Mouse (Mus musculus) embryonic stem cell, embryonic (primary cell): Measurements from ENCODE around the gene Fbln7.

Experiments used
- CTCF ChIA-PET, 4 experiments: fragments of 300-600 bp in 2 of 4; fragments of 350-600 bp in 2 of 4; sonication (Branson Sonifier 250); formaldehyde crosslinking; loops; one replicate each; lab custom pipeline; 2022; ENCODE audit warnings: inconsistent platforms in 2 of 4; lab: Charles Lee
- POLR2A ChIA-PET, 4 experiments: fragments of 300-600 bp in 2 of 4; fragments of 350-600 bp in 2 of 4; sonication (Branson Sonifier 250); formaldehyde crosslinking; loops; one replicate each; lab custom pipeline; 2022; ENCODE audit warnings: antibody characterized with exemption in 4 of 4, inconsistent platforms in 1 of 4; lab: Charles Lee

Gene Fbln7

DNA sequence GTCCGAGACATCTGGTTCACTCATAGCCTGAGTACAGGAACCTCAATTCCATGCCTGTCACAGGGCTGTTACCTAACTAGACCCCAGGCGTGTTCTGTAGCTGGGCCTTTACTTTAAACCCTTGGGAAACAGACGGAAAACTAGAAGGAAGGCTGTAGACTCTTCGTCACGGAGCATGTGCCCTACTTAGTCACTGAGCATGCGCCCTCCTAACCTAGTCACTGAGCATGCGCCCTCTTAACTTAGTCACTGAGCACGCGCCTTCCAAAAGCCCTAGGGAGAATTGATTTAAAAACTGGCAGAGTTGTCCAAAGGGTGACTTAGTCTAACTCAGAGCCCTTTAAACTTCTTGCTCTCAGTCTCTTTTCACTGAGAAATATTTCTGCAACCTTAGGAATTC, at the start of gene Fbln7:
Gene Fbln7 (plus strand): TSS at position 346 of the 400 bp plus-strand sequence.
- ChIA-PET CTCF (interaction anchor here in 1 of 4 experiments (0.5 kb wide), 1 partner anchor 1433 kb away, joined by 3 read pairs; no protein-coding TSS in a partner anchor), POLR2A (interaction anchor here in 1 of 4 experiments (0.6 to 1.9 kb wide), 2 partner anchors 11 to 146 kb away, joined by 3 to 8 read pairs; no protein-coding TSS in a partner anchor)

GRCm38 (mm10) chr2:128816311-128816710, 46.5 kb upstream of the Fbln7 start:
- POLR2A ChIA-PET, result interaction anchor here in 2 of 4 experiments (0.6 to 6.7 kb wide), 7 partner anchors 8 to 118 kb away, joined by 3 to 122 read pairs (median 6); partner anchors contain the start of gene Mertk (in 2 of the 2)

GRCm38 (mm10) chr2:128816916-128817315, 45.9 kb upstream of the Fbln7 start:
- ChIA-PET CTCF (interaction anchor here in 3 of 4 experiments (0.7 to 4.6 kb wide), 18 partner anchors 9 to 405 kb away, joined by 3 to 81 read pairs (median 4); partner anchors contain the start of gene Mertk (in 3 of the 3)), POLR2A (interaction anchor here (0.6 to 6.7 kb wide), 22 partner anchors 8 to 429 kb away, joined by 3 to 122 read pairs (median 6); partner anchors contain the start of genes Mertk (in 3 of the 4), Slc20a1 (in 2 of the 4) and Anapc1 (in 1 of the 4))

More at GRCm38 (mm10) chr2:128816311-128816710, 46.5 kb upstream of the Fbln7 start:
- CTCF ChIA-PET, result interaction anchor here in 3 of 4 experiments (0.5 to 4.6 kb wide), 12 partner anchors 57 to 473 kb away, joined by 3 to 81 read pairs (median 4); partner anchors contain the start of gene Mertk (in 2 of the 3)

DNA sequence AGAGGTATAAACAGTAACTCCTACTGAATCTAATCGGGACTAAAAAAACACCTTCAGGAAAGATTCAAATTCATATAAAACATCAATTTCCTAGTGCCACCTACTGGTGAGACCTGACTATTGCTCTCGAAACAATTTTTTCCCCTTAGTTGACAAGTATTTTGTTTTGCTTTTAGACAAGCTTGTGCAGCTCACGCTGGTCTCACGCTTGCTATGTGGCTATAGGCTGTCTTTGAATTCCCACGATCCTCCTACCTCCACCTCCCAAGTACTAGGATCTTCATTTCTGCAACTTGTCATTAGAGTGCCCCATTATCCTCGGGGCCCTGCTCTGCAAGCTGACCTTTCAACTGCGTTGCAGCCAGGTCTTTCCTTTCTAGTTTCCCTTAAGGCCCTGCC, 45.4 kb upstream of the Fbln7 start:
- CTCF ChIA-PET, result interaction anchor here (0.5 to 4.6 kb wide), 29 partner anchors 9 to 1162 kb away, joined by 3 to 81 read pairs (median 4); partner anchors contain the start of gene Mertk (in 3 of the 4)
- POLR2A ChIA-PET, result interaction anchor here (0.6 to 6.7 kb wide), 57 partner anchors 9 to 1547 kb away, joined by 3 to 122 read pairs (median 4); partner anchors contain the start of genes Mertk (in 3 of the 4), Slc20a1 (in 2 of the 4), Anapc1 (in 1 of the 4) and Bub1 (in 1 of the 4)

DNA sequence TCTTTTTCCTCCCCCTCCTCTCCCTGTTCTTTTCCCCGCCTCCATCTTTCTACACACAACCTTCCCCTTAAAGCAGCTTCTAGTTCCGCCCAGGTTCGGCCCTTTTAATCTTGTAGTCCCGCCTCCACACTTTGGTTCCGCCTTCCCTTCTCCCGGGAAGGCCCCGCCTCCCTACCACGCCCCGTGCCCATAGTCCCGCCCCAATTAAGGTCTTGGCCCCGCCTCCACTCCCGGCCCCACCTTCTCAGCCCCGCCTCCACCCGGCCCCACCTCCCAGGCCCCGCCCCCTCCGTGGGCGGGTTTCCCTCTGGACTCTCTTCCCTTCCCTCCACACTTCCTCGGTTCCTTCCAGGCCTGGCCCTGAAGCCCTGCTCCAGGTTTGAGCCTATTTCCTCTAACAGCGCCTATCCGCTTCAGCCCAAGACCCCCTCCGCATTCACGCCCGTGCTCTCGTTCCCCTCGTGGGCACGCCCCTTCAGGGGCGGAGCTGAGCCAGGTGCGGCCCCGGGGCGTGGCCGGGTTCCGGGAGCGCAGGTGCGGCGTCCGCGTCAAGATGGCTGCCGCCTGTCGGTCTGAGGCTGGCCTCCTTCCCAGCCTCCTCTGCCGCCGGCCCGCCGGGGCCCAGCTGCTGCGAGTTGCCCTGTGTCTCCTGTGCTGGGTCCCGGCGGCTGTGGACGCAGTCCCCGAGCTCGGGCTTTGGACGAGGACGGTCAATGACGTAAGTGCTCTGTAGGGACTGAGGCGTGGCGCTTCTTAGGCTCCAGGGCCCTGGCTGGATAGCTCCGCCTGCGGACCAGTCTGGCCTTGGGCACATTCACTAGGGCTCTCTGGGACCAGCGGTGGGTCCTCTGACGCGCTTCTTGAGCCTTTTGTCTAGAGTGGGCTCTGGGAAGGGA, 44.7 kb upstream of the Fbln7 start, which contains the start of gene Tmem87b:
Gene Tmem87b (plus strand): TSS at position 333 of the 896 bp plus-strand sequence.
- POLR2A ChIA-PET, result interaction anchor here (0.5 to 6.7 kb wide), 75 partner anchors 8 to 1548 kb away, joined by 3 to 122 read pairs (median 4); partner anchors contain the start of genes Mertk (in 3 of the 4), Anapc1 (in 2 of the 4), Polr1b (in 2 of the 4) and Slc20a1 (in 2 of the 4)
- CTCF ChIA-PET, result interaction anchor here (0.5 to 4.6 kb wide), 32 partner anchors 9 to 1163 kb away, joined by 3 to 81 read pairs (median 4); partner anchors contain the start of genes Mertk (in 3 of the 4) and Mtln (in 1 of the 4)

- ChIA-PET POLR2A (interaction anchor here (0.6 to 6.7 kb wide), 37 partner anchors 10 to 1030 kb away, joined by 3 to 122 read pairs (median 5); partner anchors contain the start of genes Mertk (in 3 of the 4), Anapc1 (in 1 of the 4), Chchd5 (in 1 of the 4) and Nphp1 (in 1 of the 4)), CTCF (interaction anchor here in 2 of 4 experiments (0.6 to 4.6 kb wide), 4 partner anchors 8 to 259 kb away, joined by 3 to 81 read pairs (median 6); partner anchors contain the start of gene Mertk (in 1 of the 2))
These were observed 43.7 kb upstream of the Fbln7 start for GRCm38 (mm10) chr2:128818956-128819643.

DNA sequence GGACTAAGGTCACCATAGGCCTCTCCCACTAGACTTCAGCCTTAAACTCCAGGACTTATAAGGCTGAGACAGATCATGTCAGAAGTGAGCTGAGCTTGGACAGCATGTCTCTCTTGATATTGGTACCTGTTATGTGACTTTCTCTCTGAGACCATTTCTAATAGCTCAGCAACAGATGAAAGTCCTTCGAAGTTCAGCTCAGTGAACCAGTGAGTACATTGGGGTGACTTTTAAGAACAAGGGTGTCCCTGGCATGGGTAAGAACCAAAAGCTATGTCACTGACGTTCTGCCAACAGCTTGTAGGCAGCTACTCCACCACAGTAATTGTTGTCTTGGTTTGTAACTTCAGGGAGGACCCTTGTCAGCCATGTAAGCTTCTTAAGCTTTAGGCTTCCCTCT, 42.1 kb upstream of the Fbln7 start:
- ChIA-PET CTCF (interaction anchor here in 2 of 4 experiments (0.7 to 1.2 kb wide), 3 partner anchors 122 to 275 kb away, joined by 3 to 10 read pairs (median 4); partner anchors contain the start of gene Mertk (in 1 of the 2)), POLR2A (interaction anchor here (0.5 to 2.5 kb wide), 22 partner anchors 8 to 1843 kb away, joined by 3 to 14 read pairs (median 3); partner anchors contain the start of genes Mertk (in 2 of the 4) and Chchd5 (in 1 of the 4))

DNA sequence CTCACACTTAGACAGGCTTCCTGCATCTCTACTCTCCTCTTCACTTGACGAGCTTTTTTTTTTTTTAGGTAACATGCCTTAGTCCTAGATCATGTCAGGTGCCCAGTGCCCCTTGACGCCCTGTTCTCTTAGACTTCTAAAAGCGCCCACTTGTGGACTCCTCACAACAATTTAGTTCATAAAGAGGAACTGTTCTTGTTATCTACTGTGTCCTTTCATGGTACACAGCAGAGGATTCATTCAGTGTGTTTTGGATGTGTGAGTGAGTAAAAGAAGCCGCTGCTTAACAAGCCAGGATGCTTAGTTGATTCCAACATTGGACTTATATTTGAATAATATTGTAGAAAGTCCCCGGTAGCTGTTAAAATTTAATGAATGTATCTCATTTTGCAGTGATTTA, 38.9 kb upstream of the Fbln7 start:
- POLR2A ChIA-PET, result interaction anchor here (0.6 to 1.9 kb wide), 8 partner anchors 8 to 126 kb away, joined by 3 to 7 read pairs (median 3); no protein-coding TSS in a partner anchor
- CTCF ChIA-PET, result interaction anchor here in 2 of 4 experiments (1.0 to 1.4 kb wide), 2 partner anchors 126 kb away, joined by 4 to 6 read pairs; no protein-coding TSS in a partner anchor

DNA sequence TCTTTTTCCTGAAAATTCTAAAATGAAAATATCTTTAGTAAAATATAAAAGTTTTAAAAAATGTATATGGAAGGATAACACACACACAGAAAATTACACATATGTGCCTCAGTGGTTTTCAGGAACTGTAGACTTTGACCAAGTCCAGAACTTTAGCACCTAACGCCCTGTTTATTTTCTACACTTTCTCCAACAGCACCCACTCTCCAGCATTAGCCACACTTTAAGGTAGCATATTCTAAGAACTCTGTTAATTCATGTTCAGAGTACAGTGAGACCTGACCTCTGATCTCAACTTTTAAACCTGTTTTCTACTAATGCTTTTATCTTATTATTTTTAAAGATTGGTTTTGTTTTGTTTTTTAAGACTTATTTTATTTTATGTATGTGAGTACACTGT, 35.0 kb upstream of the Fbln7 start:
- CTCF ChIA-PET, result interaction anchor here in 1 of 4 experiments (0.7 kb wide), 1 partner anchor 290 kb away, joined by 6 read pairs; no protein-coding TSS in a partner anchor
- POLR2A ChIA-PET, result interaction anchor here in 1 of 4 experiments (0.7 to 1.9 kb wide), 2 partner anchors 8 to 151 kb away, joined by 3 to 10 read pairs; no protein-coding TSS in a partner anchor

GRCm38 (mm10) chr2:128832611-128833010, 30.2 kb upstream of the Fbln7 start:
- ChIA-PET CTCF (no interaction called here), POLR2A (interaction anchor here in 2 of 4 experiments (0.8 to 3.6 kb wide), 5 partner anchors 9 to 15 kb away, joined by 3 to 18 read pairs (median 4); partner anchors contain the start of gene Tmem87b (in 1 of the 2))

- ChIA-PET CTCF (no interaction called here), POLR2A (interaction anchor here in 2 of 4 experiments (0.6 to 3.6 kb wide), 4 partner anchors 9 to 25 kb away, joined by 3 to 18 read pairs (median 4); partner anchors contain the start of gene Tmem87b (in 1 of the 2))
These were observed 29.7 kb upstream of the Fbln7 start for GRCm38 (mm10) chr2:128833035-128833434.

- ChIA-PET CTCF (no interaction called here), POLR2A (interaction anchor here in 1 of 4 experiments (0.6 to 3.6 kb wide), 3 partner anchors 14 to 26 kb away, joined by 4 to 18 read pairs (median 5); partner anchors contain the start of gene Tmem87b)
These were observed 29.3 kb upstream of the Fbln7 start for GRCm38 (mm10) chr2:128833435-128833834.

- CTCF ChIA-PET, result interaction anchor here in 1 of 4 experiments (0.6 kb wide), 1 partner anchor 43 kb away, joined by 3 read pairs; no protein-coding TSS in a partner anchor
- POLR2A ChIA-PET, result interaction anchor here in 1 of 4 experiments (1.3 kb wide), 1 partner anchor 9 kb away, joined by 3 read pairs; no protein-coding TSS in a partner anchor
These were observed 25.2 kb upstream of the Fbln7 start for GRCm38 (mm10) chr2:128837531-128837930.

DNA sequence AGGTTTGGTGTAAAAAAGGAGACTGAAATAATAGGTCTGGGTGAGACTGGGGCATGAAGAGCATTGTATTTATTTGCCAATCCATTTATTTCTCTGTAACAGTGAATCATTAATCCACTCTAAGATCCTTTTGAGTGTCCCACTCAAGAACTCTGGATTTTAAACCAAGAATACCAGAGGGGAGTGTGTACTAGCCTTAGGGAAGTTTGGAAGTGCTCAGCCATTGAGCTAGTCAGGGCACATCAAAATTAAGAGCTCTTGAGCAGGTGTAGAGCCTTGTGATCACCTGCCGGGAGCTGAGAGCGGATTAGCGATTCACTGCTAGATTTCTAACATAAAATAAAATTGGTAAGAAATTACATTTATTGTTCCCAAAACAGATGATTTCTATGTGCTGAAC, 24.2 kb upstream of the Fbln7 start:
- POLR2A ChIA-PET, result interaction anchor here in 2 of 4 experiments (1.3 to 1.9 kb wide), 2 partner anchors 18 to 21 kb away, joined by 3 to 6 read pairs; partner anchors contain the start of gene Tmem87b (in 1 of the 2)
- CTCF ChIA-PET, result no interaction called here

GRCm38 (mm10) chr2:128839501-128839900, 23.3 kb upstream of the Fbln7 start:
- ChIA-PET POLR2A (interaction anchor here in 2 of 4 experiments (1.0 to 1.9 kb wide), 2 partner anchors 15 to 21 kb away, joined by 3 to 6 read pairs; partner anchors contain the start of gene Tmem87b (in 1 of the 2)), CTCF (interaction anchor here in 2 of 4 experiments (0.6 kb wide), 2 partner anchors 22 to 503 kb away, joined by 3 read pairs; partner anchors contain the start of gene Tmem87b (in 1 of the 2))

DNA sequence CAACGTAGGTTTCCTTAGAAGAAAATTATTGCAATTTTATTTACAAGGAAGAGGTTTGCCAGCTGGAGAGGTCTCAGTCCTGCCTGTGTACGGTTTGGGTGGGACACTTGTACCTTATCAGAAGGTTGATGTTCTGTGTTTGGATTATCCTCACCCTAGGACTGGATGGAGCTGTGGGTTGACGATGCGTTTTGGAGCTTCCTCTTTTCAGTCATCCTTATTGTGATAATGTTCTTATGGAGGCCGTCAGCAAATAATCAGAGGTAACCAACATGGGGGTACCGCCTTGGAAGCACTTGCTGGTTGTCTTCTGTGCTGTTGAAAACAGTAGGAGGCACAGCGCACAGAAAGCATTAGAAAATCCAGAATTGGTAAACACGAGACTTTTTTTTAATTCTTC, 20.3 kb upstream of the Fbln7 start:
- CTCF ChIA-PET, result interaction anchor here in 1 of 4 experiments (0.8 kb wide), 1 partner anchor 24 kb away, joined by 3 read pairs; the partner anchor contains the start of gene Tmem87b
- POLR2A ChIA-PET, result interaction anchor here in 2 of 4 experiments (1.0 to 2.4 kb wide), 5 partner anchors 9 to 156 kb away, joined by 3 to 8 read pairs (median 3); partner anchors contain the start of genes Anapc1 (in 1 of the 2) and Mertk (in 1 of the 2)
